Mouse (Mus musculus): Measurements from ENCODE around the gene Pecam1. TPM values are rescaled to one million over a fixed set of nuclear protein-coding genes. Genes with fewer than 3 reads are reported as not detected.
"Not testable (repeated sequence)": the region's sequence is repeated elsewhere in the genome, so short reads cannot be mapped to it uniquely, and the experiment has no call there.

The Pecam1 gene
- total and polyA plus RNA-seq, 3 experiments: 0.93 TPM; not detected in 2

- TF ChIP-seq TAL1 (conservative IDR thresholded peaks at IDR 0.05; ENCODE audit: low read depth, low read length) (no peak), GATA2 (IDR thresholded peaks at IDR 0.05; ENCODE audit: borderline replicate concordance, low read depth, low read length) (no peak), POLR2AphosphoS5 (IDR thresholded peaks at IDR 0.05; ENCODE audit: insufficient replicate concordance, low read depth, low read length) (no peak), CTCF (IDR thresholded peaks at IDR 0.05; ENCODE audit: low read depth, low read length) (no peak), GATA1 (IDR thresholded peaks at IDR 0.05; ENCODE audit: borderline replicate concordance, low read length) (no peak)
- Histone ChIP-seq H3K9me3 (replicated peaks) (no peaks in the 10 kb centered on the region), H3K4me1 (ENCODE audit: insufficient read depth, low read depth, low read length) (peaks cover 14% of the 10 kb centered on the region), H3K27me3 (ENCODE audit: insufficient read depth, low read length) (peaks cover 15% of the 10 kb centered on the region), H3K36me3 (replicated peaks) (no peaks in the 10 kb centered on the region), H3K4me3 (ENCODE audit: low read depth, low read length) (no peak overlapping the region)
- DNase-seq (ENCODE audit: low spot score) (no peak), ATAC-seq (ENCODE audit: extremely low read depth, insufficient number of reproducible peaks, low FRiP score, poor library complexity, severe bottlenecking) (no peak)
Measured at GRCm38 (mm10) chr11:106752103-106752502, 1.7 kb upstream of the Pecam1 start.

- DNase-seq (ENCODE audit: low spot score): no peak
- H3K27me3 ChIP-seq (ENCODE audit: insufficient read depth, low read length): peaks cover 15% of the 10 kb centered on the region
- peaks cover 14% of the 10 kb centered on the region for H3K4me1 ChIP-seq (ENCODE audit: insufficient read depth, low read depth, low read length)
- no peak within 1 kb of the TSS for H3K4me3 ChIP-seq (ENCODE audit: low read depth, low read length)
- TF ChIP-seq CTCF (IDR thresholded peaks at IDR 0.05; ENCODE audit: low read depth, low read length) (no peak), POLR2AphosphoS5 (IDR thresholded peaks at IDR 0.05; ENCODE audit: insufficient replicate concordance, low read depth, low read length) (no peak), GATA1 (IDR thresholded peaks at IDR 0.05; ENCODE audit: borderline replicate concordance, low read length) (no peak), TAL1 (conservative IDR thresholded peaks at IDR 0.05; ENCODE audit: low read depth, low read length) (no peak), GATA2 (IDR thresholded peaks at IDR 0.05; ENCODE audit: borderline replicate concordance, low read depth, low read length) (no peak)
- H3K36me3 ChIP-seq (replicated peaks): no peaks in the 10 kb centered on the region
- peak; percentile 45 for ATAC-seq (ENCODE audit: extremely low read depth, insufficient number of reproducible peaks, low FRiP score, poor library complexity, severe bottlenecking)
- H3K9me3 ChIP-seq (replicated peaks): no peaks in the 10 kb centered on the region
Measured at GRCm38 (mm10) chr11:106751039-106752018, 901 bp upstream of the Pecam1 start, which contains the start of gene Milr1. Gene Milr1, plus strand, starts transcription at chr11:106751226.

GRCm38 (mm10) chr11:106749557-106750120 is 789 bp downstream of the Pecam1 start:
- H3K36me3 ChIP-seq (replicated peaks); DNase-seq (ENCODE audit: low spot score); H3K9me3 ChIP-seq (replicated peaks); ATAC-seq (ENCODE audit: extremely low read depth, insufficient number of reproducible peaks, low FRiP score, poor library complexity, severe bottlenecking); H3K4me3 ChIP-seq (ENCODE audit: low read depth, low read length): not testable (repeated sequence)
- Histone ChIP-seq H3K27me3 (ENCODE audit: insufficient read depth, low read length) (peaks cover 19% of the 10 kb centered on the region), H3K4me1 (ENCODE audit: insufficient read depth, low read depth, low read length) (peaks cover 14% of the 10 kb centered on the region)

GRCm38 (mm10) chr11:106744949-106745348 is 5.5 kb downstream of the Pecam1 start:
- H3K27me3 ChIP-seq (ENCODE audit: insufficient read depth, low read length): peaks cover 15% of the 10 kb centered on the region
- no peak for DNase-seq (ENCODE audit: low spot score)
- no peak for TF ChIP-seq GATA2 (IDR thresholded peaks at IDR 0.05; ENCODE audit: borderline replicate concordance, low read depth, low read length)
- TF ChIP-seq GATA1 (IDR thresholded peaks at IDR 0.05; ENCODE audit: borderline replicate concordance, low read length): no peak
- TF ChIP-seq TAL1 (conservative IDR thresholded peaks at IDR 0.05; ENCODE audit: low read depth, low read length): no peak
- TF ChIP-seq CTCF (IDR thresholded peaks at IDR 0.05; ENCODE audit: low read depth, low read length): no peak
- no peak for TF ChIP-seq POLR2AphosphoS5 (IDR thresholded peaks at IDR 0.05; ENCODE audit: insufficient replicate concordance, low read depth, low read length)
- no peak for ATAC-seq (ENCODE audit: extremely low read depth, insufficient number of reproducible peaks, low FRiP score, poor library complexity, severe bottlenecking)
- no peaks in the 10 kb centered on the region for H3K9me3 ChIP-seq (replicated peaks)
- H3K4me3 ChIP-seq (ENCODE audit: low read depth, low read length): no peak overlapping the region
- peaks cover under 1% of the 10 kb centered on the region; the same call in 1 of the 2 replicates for H3K4me1 ChIP-seq (ENCODE audit: insufficient read depth, low read depth, low read length)
- H3K36me3 ChIP-seq (replicated peaks): no peaks in the 10 kb centered on the region

GRCm38 (mm10) chr11:106742388-106742841 is 8.0 kb downstream of the Pecam1 start:
- DNase-seq (ENCODE audit: low spot score): no peak
- Histone ChIP-seq H3K9me3 (replicated peaks) (no peaks in the 10 kb centered on the region), H3K4me3 (ENCODE audit: low read depth, low read length) (no peak overlapping the region), H3K27me3 (ENCODE audit: insufficient read depth, low read length) (peaks cover 18% of the 10 kb centered on the region), H3K4me1 (ENCODE audit: insufficient read depth, low read depth, low read length) (no peaks in the 10 kb centered on the region; the same call in 1 of the 2 replicates), H3K36me3 (replicated peaks) (no peaks in the 10 kb centered on the region)
- no peak for TF ChIP-seq POLR2AphosphoS5 (IDR thresholded peaks at IDR 0.05; ENCODE audit: insufficient replicate concordance, low read depth, low read length)
- no peak for TF ChIP-seq GATA2 (IDR thresholded peaks at IDR 0.05; ENCODE audit: borderline replicate concordance, low read depth, low read length)
- no peak for TF ChIP-seq CTCF (IDR thresholded peaks at IDR 0.05; ENCODE audit: low read depth, low read length)
- TF ChIP-seq TAL1 (conservative IDR thresholded peaks at IDR 0.05; ENCODE audit: low read depth, low read length): no peak
- no peak for ATAC-seq (ENCODE audit: extremely low read depth, insufficient number of reproducible peaks, low FRiP score, poor library complexity, severe bottlenecking)

GRCm38 (mm10) chr11:106741826-106742225 is 8.6 kb downstream of the Pecam1 start:
- no peak for DNase-seq (ENCODE audit: low spot score)
- H3K4me1 ChIP-seq (ENCODE audit: insufficient read depth, low read depth, low read length): no peaks in the 10 kb centered on the region; the same call in 1 of the 2 replicates

More at GRCm38 (mm10) chr11:106741826-106742225, 8.6 kb downstream of the Pecam1 start:
- no peak for ATAC-seq (ENCODE audit: extremely low read depth, insufficient number of reproducible peaks, low FRiP score, poor library complexity, severe bottlenecking)
- TF ChIP-seq CTCF (IDR thresholded peaks at IDR 0.05; ENCODE audit: low read depth, low read length): no peak
- no peak for TF ChIP-seq GATA1 (IDR thresholded peaks at IDR 0.05; ENCODE audit: borderline replicate concordance, low read length)
- no peak for TF ChIP-seq POLR2AphosphoS5 (IDR thresholded peaks at IDR 0.05; ENCODE audit: insufficient replicate concordance, low read depth, low read length)
- Histone ChIP-seq H3K36me3 (replicated peaks) (no peaks in the 10 kb centered on the region), H3K4me3 (ENCODE audit: low read depth, low read length) (no peak overlapping the region), H3K27me3 (ENCODE audit: insufficient read depth, low read length) (peaks cover 22% of the 10 kb centered on the region), H3K9me3 (replicated peaks) (no peaks in the 10 kb centered on the region)

Measured in G1E (cell line).